Mouse (Mus musculus) layer of hippocampus, postnatal 10 days (tissue): ENCODE measurements around the gene Nfe2l2. TPM values are rescaled to one million over a fixed set of nuclear protein-coding genes. Genes with fewer than 3 reads are reported as not detected.

Experiments used
- DNase-seq, 2 experiments: peaks; one replicate each; pipeline ENCODE4 v3.0.0; 2021; ENCODE audit warnings: low spot score in 2 of 2
- long read RNA-seq: library from polyadenylated mRNA; stranded (forward); transcript quantifications from one replicate; pipeline ENCODE4 v2.0.0, GENCODE M21; 2023
- total RNA-seq, 2 experiments: library from RNA; stranded (reverse); gene quantifications; 2 replicates each; pipeline ENCODE4 v1.2.3; 2021

The Nfe2l2 gene
- total RNA-seq = 10 to 100 TPM in 1 of 2 experiments, 1 to 10 TPM in 1; 9.9 to 10.4 TPM
- long read RNA-seq, transcript Nfe2l2-201 (5 exons, 2,475 nt) = major isoform, 10 of 10 reads
- long read RNA-seq, partial matches to known transcripts = 0 of 10 reads
- long read RNA-seq, other reads (novel, unspliced or antisense) = 0 of 10 reads

- peak; percentile 79 to 83 for DNase-seq
These were observed at the start of gene Nfe2l2 for GRCm38 (mm10) chr2:75704234-75705161. Gene Nfe2l2, minus strand, starts transcription at chr2:75704641.

GRCm38 (mm10) chr2:75752306-75753175 lies 48.1 kb upstream of the Nfe2l2 start:
- no peak for DNase-seq

GRCm38 (mm10) chr2:75751896-75752295 lies 47.5 kb upstream of the Nfe2l2 start:
- DNase-seq = no peak

- DNase-seq = no peak
These were observed 46.4 kb upstream of the Nfe2l2 start for GRCm38 (mm10) chr2:75750869-75751268.

- DNase-seq = no peak
These were observed 45.7 kb upstream of the Nfe2l2 start for GRCm38 (mm10) chr2:75750043-75750718.

GRCm38 (mm10) chr2:75748841-75749240 lies 44.4 kb upstream of the Nfe2l2 start:
- no peak for DNase-seq

GRCm38 (mm10) chr2:75737006-75737503 lies 32.6 kb upstream of the Nfe2l2 start:
- no peak for DNase-seq

- DNase-seq = no peak
These were observed 29.9 kb upstream of the Nfe2l2 start for GRCm38 (mm10) chr2:75734196-75734865.

- no peak for DNase-seq
These were observed 28.7 kb upstream of the Nfe2l2 start for GRCm38 (mm10) chr2:75733177-75733576.

GRCm38 (mm10) chr2:75731929-75732328 lies 27.5 kb upstream of the Nfe2l2 start:
- DNase-seq = no peak

- DNase-seq = no peak
These were observed 26.8 kb upstream of the Nfe2l2 start for GRCm38 (mm10) chr2:75731233-75731651.

- DNase-seq = peak; percentile 35 to 47
These were observed 25.6 kb upstream of the Nfe2l2 start for GRCm38 (mm10) chr2:75730052-75730451.

GRCm38 (mm10) chr2:75724863-75725445 lies 20.5 kb upstream of the Nfe2l2 start:
- DNase-seq = no peak

- DNase-seq = no peak
These were observed 19.0 kb upstream of the Nfe2l2 start for GRCm38 (mm10) chr2:75723481-75723880.

- DNase-seq = no peak
These were observed 18.5 kb upstream of the Nfe2l2 start for GRCm38 (mm10) chr2:75722893-75723292.

- no peak for DNase-seq
These were observed 16.0 kb upstream of the Nfe2l2 start for GRCm38 (mm10) chr2:75720236-75721027.

- no peak for DNase-seq
These were observed 15.0 kb upstream of the Nfe2l2 start for GRCm38 (mm10) chr2:75719331-75719869.
